Mouse (Mus musculus) telencephalon, adult 2 months (tissue): ENCODE measurements around the gene Ttc27.
"Not testable (repeated sequence)": the region's sequence is repeated elsewhere in the genome, so short reads cannot be mapped to it uniquely, and the experiment has no call there.

Source experiments
- DNase-seq: peaks from one replicate; pipeline ENCODE4 v3.0.0-alpha.2; 2011; ENCODE audit warnings: low read depth, low spot score

The Ttc27 gene

DNA sequence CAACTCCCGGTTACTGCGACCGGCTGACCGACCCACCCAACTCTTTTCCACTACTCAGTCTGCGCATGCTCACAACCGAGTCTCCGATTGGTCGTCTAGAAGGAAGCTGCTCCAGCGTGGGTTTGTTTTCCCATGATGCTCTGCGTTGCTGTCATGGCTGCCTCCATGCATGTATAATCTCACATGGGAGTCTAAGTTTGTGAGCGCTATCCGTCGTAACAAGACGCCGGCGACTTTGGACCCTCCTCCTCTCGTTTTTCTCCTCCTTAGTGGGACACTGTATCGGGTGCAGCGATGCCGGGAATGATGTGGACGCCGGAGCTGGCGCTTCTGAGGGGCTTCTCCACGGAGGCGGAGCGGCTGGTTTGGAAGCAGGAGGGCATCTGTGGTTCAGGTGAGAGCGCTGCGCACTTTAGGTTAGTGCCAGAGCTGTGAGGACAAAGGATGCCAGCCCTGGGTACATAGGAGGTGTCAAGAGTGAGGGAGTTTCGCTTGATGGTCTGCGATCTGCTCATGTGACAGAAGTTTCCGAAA is at the start of gene Ttc27:
Gene Ttc27, plus strand, starts transcription at position 115 of the 534 bp plus-strand sequence.
- DNase-seq: peak; percentile 96

DNA sequence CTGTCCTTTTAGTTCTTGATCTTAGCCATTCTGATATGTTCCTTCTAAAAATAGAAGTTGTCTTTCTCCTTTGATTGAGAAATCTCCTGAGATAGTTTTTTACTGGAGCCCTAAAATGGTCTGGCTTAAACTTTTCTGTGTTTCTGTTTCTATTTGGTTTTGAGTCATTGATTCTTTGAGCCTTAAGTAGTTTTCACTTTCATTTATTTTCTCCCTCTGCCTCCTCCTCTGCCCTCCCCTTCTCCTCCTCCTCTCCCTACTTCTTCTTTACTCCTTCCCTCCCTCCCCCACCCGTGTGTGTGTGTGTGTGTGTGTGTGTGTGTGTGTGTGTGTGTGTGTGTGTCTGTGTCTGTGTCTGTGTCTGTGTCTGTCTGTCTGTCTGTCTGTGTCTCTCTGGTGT is 49.5 kb upstream of the Ttc27 start:
- no peak for DNase-seq

GRCm38 (mm10) chr17:74670031-74670430 is 47.5 kb upstream of the Ttc27 start:
- no peak for DNase-seq

DNA sequence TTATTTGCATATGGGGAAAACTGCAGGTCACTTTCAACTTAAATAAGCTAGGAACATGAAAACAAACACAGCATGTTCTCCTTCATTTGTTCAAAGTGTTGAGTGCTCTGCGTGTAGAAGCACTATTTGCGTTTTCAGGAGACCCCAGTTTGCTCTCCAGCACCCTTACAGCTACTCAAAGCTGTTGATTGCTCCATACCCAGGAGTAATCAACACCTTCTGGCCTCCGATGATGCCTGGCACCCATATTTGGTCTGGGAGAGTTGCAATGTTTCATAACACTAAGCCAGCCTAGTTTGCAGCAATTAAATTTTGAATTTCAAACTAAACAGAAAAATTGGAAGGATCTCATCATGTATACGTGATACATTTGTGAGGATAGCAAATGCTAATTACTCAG is 45.1 kb upstream of the Ttc27 start:
- no peak for DNase-seq

- DNase-seq: peak; percentile 16
These were observed 44.3 kb upstream of the Ttc27 start for GRCm38 (mm10) chr17:74673251-74673650.

DNA sequence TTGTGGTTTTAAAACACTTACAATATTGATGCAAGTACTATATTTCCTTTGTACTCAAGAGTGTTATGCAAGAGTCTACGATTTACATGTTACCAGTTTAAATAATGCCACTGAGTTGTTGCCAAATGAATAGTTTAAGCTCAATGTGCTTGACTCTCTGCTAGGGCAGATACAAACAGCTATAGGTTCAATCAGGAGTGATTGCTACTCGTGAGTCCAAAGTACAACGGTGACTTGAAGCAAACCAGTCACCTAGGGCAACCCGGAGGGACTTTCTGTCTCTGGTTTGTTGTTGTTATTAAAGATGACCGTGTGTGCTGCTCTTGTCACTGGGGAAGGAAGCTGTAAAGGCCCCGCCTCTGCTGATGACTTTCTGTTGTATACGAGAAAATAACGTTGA is 39.5 kb upstream of the Ttc27 start:
- DNase-seq: no peak

- DNase-seq: no peak
These were observed 32.6 kb upstream of the Ttc27 start for GRCm38 (mm10) chr17:74684927-74685326.

- DNase-seq: no peak
These were observed 29.0 kb upstream of the Ttc27 start for GRCm38 (mm10) chr17:74688555-74688954.

DNA sequence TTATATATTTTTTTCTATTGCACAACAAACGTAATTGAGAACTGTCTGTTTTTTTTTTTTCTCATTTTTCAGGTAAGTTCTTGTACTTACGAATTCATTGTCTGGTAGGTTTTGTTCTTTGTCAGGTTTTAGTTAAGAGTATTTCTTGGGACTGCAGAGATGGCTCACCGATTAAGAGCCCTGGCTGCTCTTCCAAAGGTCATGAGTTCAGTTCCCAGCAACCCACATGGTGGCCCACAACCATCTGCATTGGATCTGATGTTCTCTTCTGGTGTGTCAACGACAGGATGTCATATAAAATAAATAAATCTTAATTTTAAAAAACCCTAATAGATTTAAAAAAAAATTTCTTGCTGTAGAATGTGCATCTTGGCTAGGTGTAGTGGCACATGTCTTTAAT is 28.1 kb upstream of the Ttc27 start:
- no peak for DNase-seq

DNA sequence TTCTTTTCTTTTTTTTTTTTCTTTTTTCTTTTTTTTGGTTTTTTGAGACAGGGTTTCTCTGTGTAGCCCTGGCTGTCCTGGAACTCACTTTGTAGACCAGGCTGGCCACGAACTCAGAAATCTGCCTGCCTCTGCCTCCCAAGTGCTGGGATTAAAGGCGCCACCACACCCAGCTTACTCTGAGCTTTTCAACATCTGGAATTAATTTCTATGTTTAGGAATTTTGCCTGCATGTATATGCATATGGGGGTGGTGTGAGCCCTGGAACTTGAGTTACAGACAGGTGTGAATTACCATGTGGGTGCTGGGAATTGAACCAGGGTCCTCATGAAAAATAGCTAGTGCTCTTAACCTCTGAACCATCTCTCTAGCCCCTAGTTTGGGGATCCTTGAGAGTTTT is 15.9 kb upstream of the Ttc27 start:
- DNase-seq: not testable (repeated sequence)

DNA sequence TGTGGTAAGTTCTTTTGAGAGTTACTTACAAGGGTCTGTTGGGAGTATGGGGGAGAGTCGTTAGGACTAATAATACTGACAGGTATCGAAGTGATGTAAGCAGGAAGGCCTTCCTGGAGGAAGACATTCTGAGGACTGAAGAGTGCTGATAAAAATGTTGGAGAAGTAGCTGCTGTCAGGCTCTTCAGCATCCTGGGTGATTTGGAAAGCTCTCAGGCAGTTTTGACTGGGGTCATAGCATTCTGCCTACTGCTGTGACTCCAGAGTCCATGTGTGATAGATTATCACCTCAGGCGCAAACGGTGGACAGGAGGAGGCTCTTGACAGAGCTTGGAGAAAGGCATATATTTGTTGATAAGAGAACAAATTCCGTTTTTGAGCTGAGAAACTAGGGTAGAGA is 12.1 kb upstream of the Ttc27 start:
- DNase-seq: no peak

GRCm38 (mm10) chr17:74706593-74706992 is 10.9 kb upstream of the Ttc27 start:
- no peak for DNase-seq

GRCm38 (mm10) chr17:74707637-74708152 is 9.8 kb upstream of the Ttc27 start:
- DNase-seq: no peak

DNA sequence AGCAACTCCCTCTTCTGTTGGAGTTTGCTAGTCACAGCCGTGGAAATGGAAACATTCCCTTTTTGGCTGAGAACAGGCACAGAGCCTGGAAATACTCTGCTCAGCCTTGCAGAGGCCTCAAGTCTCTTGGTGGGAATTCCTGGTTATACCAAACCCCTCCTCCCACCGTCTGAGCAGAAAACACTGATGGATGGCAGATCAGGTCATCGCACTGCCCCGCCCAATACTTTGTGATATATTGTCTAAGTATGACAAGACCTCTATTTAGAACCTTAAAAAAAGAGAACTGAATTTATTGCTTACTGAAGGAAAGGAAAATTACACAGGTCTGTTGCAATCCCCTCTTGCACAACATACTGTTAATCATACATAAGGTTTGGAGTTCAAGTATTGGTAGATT is 6.8 kb upstream of the Ttc27 start:
- DNase-seq: no peak

DNA sequence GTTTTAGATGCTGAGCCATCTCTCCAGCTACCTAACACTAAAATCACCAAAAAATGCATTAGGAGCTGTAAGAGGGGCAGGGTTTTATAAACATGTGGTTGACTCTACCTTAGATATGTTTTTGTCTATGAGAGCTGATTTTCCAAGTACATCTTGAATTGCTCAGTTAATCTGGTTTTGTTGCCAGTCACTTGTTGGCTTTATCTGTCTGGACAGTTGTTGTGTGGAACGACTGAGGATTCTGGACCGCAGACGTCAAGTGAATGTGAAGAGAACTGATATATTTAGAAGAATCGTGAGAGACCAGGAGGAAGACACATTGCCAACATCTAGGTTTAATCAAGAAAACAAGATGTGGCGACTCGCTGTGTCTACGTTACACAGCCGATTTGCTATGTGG is 5.9 kb upstream of the Ttc27 start:
- DNase-seq: no peak

- no peak for DNase-seq
These were observed 2.4 kb upstream of the Ttc27 start for GRCm38 (mm10) chr17:74715128-74715527.

DNA sequence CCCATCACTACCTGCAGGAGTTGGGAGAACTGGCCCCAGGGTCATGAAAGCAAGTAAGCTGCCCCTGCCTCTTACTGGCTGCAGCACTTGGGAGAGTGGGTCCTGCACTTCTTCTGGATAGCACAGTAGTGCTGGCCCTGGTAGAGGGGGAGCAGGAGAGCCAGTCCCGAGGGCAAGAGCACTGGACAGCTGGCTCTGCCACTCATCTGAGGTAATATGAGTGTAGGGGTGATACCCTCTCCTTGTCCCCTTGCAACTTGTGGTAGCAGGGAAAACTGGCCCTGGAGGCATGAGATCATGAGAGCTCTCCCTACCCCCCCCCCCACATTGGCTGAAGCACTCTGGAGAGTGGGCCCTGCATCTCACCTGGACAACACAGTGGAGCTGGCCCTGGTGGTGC is 1.8 kb upstream of the Ttc27 start:
- DNase-seq: no peak

GRCm38 (mm10) chr17:74716643-74717042 is 889 bp upstream of the Ttc27 start:
- peak; percentile 17 for DNase-seq

- DNase-seq: no peak
These were observed 378 bp upstream of the Ttc27 start for GRCm38 (mm10) chr17:74717091-74717617.

- no peak for DNase-seq
These were observed 15.3 kb downstream of the Ttc27 start for GRCm38 (mm10) chr17:74732872-74733271.

- no peak for DNase-seq
These were observed 17.9 kb downstream of the Ttc27 start for GRCm38 (mm10) chr17:74735392-74735791.

GRCm38 (mm10) chr17:74749659-74750058 is 32.1 kb downstream of the Ttc27 start:
- DNase-seq: no peak

- peak; percentile 41 for DNase-seq
These were observed 33.5 kb downstream of the Ttc27 start for GRCm38 (mm10) chr17:74751026-74751425.
